Mouse (Mus musculus) embryo, embryonic 9.5 days (tissue): ENCODE results near the gene Gm13697.
"Not testable (repeated sequence)": the region's sequence is repeated elsewhere in the genome, so short reads cannot be mapped to it uniquely, and the experiment has no call there.

ENCODE experiments used
- DNase-seq: peaks from one replicate; pipeline ENCODE4 v3.0.0-alpha.2; 2017; ENCODE audit errors: extremely low spot score

The Gm13697 gene

GRCm38 (mm10) chr2:83984443-83984842 lies at the start of gene Gm13697:
Gene Gm13697 (plus strand): TSS chr2:83984743.
- not testable (repeated sequence) for DNase-seq

GRCm38 (mm10) chr2:83940931-83941361 lies 43.6 kb upstream of the Gm13697 start, which contains the start of gene Zswim2:
Gene Zswim2 (minus strand): TSS chr2:83941228.
- DNase-seq, result peak; percentile 75

GRCm38 (mm10) chr2:83941378-83941777 lies 43.2 kb upstream of the Gm13697 start:
- no peak for DNase-seq

- DNase-seq, result no peak
These were observed 42.8 kb upstream of the Gm13697 start for GRCm38 (mm10) chr2:83941792-83942191.

DNA sequence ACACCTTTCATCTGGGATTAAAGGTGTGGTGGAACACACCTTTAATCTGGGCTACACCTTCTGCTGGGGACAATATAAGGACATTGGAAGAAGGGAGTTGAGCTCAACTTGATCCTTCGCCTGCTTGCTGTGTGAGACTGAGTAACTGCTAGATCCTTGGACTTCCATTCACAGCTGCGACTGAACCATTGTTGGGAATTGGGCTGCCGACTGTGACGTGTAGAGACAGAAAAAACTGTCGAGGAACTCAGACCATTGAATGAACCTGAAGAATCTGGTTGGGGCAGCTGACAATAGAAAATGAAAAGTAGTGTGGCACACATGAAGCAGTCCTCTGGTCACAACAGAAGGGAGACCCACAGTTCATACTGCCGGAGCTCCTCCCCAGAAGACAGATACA lies 29.1 kb upstream of the Gm13697 start, which contains the start of gene Gm13698:
Gene Gm13698, plus strand, starts transcription at position 301 of the 400 bp plus-strand sequence.
- DNase-seq, result not testable (repeated sequence)

- not testable (repeated sequence) for DNase-seq
These were observed 23.3 kb upstream of the Gm13697 start, which contains the start of gene Gm13693 for GRCm38 (mm10) chr2:83961203-83961602. Gene Gm13693 (plus strand): TSS chr2:83961503.

DNA sequence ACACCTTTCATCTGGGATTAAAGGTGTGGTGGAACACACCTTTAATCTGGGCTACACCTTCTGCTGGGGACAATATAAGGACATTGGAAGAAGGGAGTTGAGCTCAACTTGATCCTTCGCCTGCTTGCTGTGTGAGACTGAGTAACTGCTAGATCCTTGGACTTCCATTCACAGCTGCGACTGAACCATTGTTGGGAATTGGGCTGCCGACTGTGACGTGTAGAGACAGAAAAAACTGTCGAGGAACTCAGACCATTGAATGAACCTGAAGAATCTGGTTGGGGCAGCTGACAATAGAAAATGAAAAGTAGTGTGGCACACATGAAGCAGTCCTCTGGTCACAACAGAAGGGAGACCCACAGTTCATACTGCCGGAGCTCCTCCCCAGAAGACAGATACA lies 17.5 kb upstream of the Gm13697 start, which contains the start of gene Gm13695:
Gene Gm13695, plus strand, starts transcription at position 301 of the 400 bp plus-strand sequence.
- DNase-seq, result not testable (repeated sequence)

DNA sequence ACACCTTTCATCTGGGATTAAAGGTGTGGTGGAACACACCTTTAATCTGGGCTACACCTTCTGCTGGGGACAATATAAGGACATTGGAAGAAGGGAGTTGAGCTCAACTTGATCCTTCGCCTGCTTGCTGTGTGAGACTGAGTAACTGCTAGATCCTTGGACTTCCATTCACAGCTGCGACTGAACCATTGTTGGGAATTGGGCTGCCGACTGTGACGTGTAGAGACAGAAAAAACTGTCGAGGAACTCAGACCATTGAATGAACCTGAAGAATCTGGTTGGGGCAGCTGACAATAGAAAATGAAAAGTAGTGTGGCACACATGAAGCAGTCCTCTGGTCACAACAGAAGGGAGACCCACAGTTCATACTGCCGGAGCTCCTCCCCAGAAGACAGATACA lies 11.7 kb upstream of the Gm13697 start, which contains the start of gene Gm13696:
Gene Gm13696, plus strand, starts transcription at position 301 of the 400 bp plus-strand sequence.
- DNase-seq, result not testable (repeated sequence)

GRCm38 (mm10) chr2:83978633-83979032 lies 5.9 kb upstream of the Gm13697 start, which contains the start of gene Gm13694:
Gene Gm13694 (plus strand): TSS chr2:83978933.
- DNase-seq, result not testable (repeated sequence)

- DNase-seq, result not testable (repeated sequence)
These were observed 5.7 kb downstream of the Gm13697 start, which contains the start of gene Gm13691 for GRCm38 (mm10) chr2:83990253-83990652. Gene Gm13691 (plus strand): TSS chr2:83990553.

DNA sequence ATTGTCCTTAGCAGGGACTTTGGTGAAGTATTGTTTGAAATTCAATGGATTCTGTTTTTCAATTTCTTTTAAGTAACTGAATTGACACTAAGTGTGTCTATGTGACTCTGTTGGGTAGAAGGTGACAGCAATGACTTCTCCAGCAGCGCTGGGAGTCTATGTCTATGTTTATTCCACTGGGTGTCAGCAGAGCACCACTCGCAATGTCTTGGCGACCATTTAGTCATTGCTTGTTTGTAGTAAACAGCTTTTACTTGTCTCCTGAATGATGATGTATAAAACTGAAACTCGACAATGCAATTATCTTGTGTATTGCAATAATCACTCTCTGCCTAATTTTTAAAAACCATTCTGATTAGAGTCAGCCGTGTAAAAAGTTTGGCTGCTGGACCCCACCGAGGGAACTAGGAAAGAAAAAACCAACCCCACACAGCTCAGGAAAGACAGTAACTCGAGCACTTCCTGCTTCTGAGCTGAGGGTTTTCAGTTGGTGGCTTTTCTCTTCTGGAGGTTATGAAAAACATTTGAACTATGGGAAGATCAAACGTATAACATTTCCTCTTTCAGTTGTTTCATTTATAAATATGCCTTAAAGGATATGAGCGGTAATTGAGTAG lies 9.2 kb downstream of the Gm13697 start:
- DNase-seq, result not testable (repeated sequence)

- not testable (repeated sequence) for DNase-seq
These were observed 10.0 kb downstream of the Gm13697 start for GRCm38 (mm10) chr2:83994526-83994925.

DNA sequence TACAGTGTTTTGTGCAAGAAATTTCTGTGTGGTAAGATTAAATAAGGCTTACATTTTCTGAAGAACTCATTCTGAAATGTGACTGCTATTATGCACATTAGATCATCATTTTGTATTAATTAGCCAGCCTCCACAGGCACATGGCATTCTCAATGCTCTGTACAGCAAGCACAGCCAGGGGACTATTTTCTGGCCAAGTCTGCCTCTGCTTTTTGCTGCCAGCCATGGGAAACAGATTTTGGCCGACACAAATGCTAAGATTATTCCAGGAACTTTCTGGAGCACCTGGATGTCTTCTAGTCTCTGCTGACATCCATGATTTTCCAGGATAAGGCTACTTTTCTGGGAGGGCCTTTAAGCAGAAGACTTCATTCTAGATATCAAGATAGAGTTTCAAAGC lies 24.4 kb downstream of the Gm13697 start:
- no peak for DNase-seq

- DNase-seq, result no peak
These were observed 25.3 kb downstream of the Gm13697 start for GRCm38 (mm10) chr2:84009818-84010217.

DNA sequence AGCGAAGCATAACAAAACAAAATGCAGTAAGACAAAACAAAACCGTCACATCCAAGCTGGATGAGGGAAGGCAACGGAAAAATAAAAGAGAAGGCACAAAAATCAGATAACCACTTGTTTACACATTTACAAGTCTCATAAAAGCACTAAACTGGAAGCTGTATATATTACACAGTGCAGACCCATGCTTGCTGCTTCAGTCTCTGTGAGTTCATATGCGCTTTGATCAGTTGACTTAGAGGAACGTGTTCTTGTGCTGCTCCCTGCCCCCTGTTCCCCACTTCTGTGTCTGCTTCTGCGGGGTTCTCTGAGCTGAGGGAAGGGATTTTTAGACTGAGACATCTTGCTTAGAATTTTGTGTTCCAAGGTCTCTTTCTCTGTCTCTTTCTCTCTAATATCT lies 30.0 kb downstream of the Gm13697 start:
- no peak for DNase-seq

DNA sequence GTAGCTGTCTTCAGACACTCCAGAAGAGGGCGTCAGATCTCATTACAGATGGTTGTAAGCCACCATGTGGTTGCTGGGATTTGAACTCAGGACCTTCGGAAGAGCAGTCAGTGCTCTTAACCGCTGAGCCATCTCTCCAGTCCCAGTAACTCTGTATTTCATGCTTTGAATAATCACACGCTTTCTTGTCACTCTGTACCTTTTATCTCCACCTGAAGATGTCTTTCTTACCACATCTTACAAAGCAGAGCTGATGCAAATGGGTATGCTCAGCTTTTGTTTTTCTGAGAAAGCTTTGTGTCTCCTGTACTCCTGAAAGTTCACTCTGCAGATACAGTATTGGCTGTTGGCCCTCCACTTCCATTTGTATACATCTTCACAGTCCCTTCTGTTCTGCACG lies 31.7 kb downstream of the Gm13697 start:
- DNase-seq, result not testable (repeated sequence)

GRCm38 (mm10) chr2:84018330-84018729 lies 33.8 kb downstream of the Gm13697 start:
- DNase-seq, result no peak

DNA sequence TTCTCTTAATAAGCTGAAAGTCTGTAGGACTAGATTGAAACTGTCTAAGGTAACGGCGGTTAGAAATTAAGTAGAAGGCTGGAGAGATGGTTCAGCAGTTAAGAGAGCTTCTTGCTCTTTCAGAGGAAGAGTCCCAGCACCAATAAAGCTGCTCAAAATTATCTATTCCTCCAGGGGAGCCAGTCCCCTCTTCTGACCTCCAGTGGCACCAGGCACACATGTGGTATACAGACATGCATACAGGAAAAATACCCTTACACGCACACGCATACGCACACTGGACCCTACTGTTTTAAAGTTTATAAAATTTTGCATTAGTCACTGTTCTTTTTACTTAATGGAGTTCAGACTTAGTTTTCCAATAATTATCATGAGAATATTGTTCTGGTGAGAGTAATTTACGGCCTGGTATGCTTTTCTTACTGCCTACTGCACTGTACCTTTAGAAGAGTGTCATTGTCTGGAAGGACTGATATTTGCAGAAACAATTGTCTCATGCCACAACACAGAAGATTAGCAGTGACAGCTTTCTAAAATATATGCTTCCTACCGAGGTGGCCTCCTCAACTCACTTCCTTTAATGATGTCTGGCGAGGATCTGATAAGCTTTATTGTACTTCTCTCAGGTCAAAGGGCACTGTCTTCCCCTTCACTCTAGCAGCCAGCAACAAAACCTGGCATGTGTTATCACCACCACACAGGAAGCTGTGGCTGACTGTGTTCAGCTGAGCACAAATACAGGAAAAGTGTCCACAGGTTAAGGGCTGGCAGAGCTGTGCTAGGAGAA lies 35.2 kb downstream of the Gm13697 start:
- DNase-seq, result no peak

DNA sequence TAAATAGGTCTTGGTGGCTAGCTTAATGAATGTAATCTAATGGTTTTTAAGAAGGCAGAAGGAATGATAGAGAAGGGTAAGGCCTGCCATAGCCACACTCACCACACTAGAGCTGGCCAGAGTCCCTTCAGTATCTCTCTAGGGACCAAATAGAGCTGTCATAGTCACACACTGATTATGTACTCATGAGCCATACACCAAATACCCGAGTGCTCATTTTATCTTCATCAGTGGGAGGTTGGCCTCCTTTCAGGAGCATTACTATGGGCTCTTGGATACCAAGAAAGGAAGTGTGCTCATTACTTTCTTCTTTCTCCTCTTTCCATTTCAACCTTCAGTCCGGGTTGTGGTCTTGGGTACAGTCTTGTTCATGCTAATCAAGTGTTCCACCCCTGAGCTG lies 37.4 kb downstream of the Gm13697 start:
- no peak for DNase-seq

DNA sequence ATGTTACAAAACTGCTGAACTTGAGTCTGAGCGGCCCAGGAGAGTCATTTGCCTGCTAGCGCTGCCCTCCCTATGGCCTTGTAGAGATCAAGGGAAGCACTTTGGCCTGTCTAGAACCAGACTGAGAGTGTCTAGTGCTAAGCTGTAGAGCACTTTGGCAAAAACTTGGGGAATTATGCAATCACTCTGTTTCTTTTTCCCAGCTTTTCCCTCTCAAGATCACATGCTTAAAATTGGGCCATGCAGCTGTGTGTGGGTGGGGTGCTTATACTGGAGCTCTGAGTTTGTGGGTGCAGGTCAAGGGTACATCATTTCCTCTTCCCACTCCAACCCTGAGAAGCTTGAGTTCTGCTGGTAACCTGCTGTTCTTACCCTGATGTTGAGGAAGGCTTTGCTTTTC lies 38.4 kb downstream of the Gm13697 start:
- DNase-seq, result no peak

DNA sequence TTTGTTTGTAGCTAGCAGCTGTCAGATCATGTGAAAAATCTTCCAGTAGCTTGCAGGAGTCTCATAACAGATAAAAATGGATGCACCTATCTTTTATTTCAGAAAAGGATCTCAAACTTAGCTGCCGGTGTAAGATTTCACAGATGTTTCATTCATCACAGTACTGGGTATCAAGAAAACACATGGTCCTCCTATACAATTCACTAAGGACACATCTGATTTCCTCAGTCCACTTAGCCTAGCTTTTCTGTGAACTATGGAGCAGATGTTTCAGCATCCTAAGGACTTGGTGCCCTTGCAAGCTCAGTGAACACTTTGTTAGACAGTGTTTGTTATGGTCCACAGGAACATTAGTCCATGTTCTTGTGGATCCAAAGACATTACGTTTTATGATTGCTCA lies 38.8 kb downstream of the Gm13697 start:
- no peak for DNase-seq

- no peak for DNase-seq
These were observed 40.7 kb downstream of the Gm13697 start for GRCm38 (mm10) chr2:84025217-84025616.
